Mouse (Mus musculus) neutrophil, adult 5-6 weeks (primary cell): ENCODE data around the gene Btbd2. TPM values are rescaled to one million over a fixed set of nuclear protein-coding genes. Genes with fewer than 3 reads are reported as not detected.

ENCODE experiments used
- total RNA-seq: library from RNA; stranded (forward); fragments of 200-1000 nt; gene quantifications from 2 replicates; pipeline ENCODE4 v1.2.3, GENCODE M21; 2017

The Btbd2 gene
- total RNA-seq, 1 experiment from 2014 or later: 21.4 TPM

Other genes with a start within 250 kb of the Btbd2 start
- gene Tcf3, start 223.4 kb downstream of the Btbd2 start, total RNA-seq: 81.3 and 86.5 TPM in 2 replicates
- gene Onecut3, start 162.2 kb downstream of the Btbd2 start, total RNA-seq: not detected in 2 replicates
- 0.12 and 0.23 TPM in 2 replicates for gene Atp8b3, start 117.9 kb downstream of the Btbd2 start, total RNA-seq
- 29.3 and 35.4 TPM in 2 replicates for gene Rexo1, start 95.5 kb downstream of the Btbd2 start, total RNA-seq
- gene Klf16, start 79.8 kb downstream of the Btbd2 start, total RNA-seq: 6.5 and 8.0 TPM in 2 replicates
- 26.4 and 33.0 TPM in 2 replicates for gene Abhd17a, start 66.7 kb downstream of the Btbd2 start, total RNA-seq
- gene Scamp4, start 54.2 kb downstream of the Btbd2 start, total RNA-seq: 11.2 and 13.3 TPM in 2 replicates
- gene Adat3, start 54.2 kb downstream of the Btbd2 start, total RNA-seq: not detected in 2 replicates
- 0.74 and 1.3 TPM in 2 replicates for gene Gm49322, start 51.0 kb downstream of the Btbd2 start, total RNA-seq
- 216 and 221 TPM in 2 replicates for gene Csnk1g2, start 34.2 kb downstream of the Btbd2 start, total RNA-seq
- 105 and 113 TPM in 2 replicates for gene Mknk2, start 21.0 kb upstream of the Btbd2 start, total RNA-seq
- 171 and 197 TPM in 2 replicates for gene Mob3a, start 44.9 kb upstream of the Btbd2 start, total RNA-seq
- 32.9 and 46.6 TPM in 2 replicates for gene Izumo4, start 45.1 kb upstream of the Btbd2 start, total RNA-seq
- gene Ap3d1, start 85.2 kb upstream of the Btbd2 start, total RNA-seq: 142 and 173 TPM in 2 replicates
- 18.0 and 21.4 TPM in 2 replicates for gene Dot1l, start 98.1 kb upstream of the Btbd2 start, total RNA-seq
- 15.5 and 20.4 TPM in 2 replicates for gene Sf3a2, start 141.1 kb upstream of the Btbd2 start, total RNA-seq
- gene Plekhj1, start 141.6 kb upstream of the Btbd2 start, total RNA-seq: 50.4 and 52.8 TPM in 2 replicates
- 0.81 TPM in 1 of 2 replicates, not detected in the other for gene Amh, start 148.2 kb upstream of the Btbd2 start, total RNA-seq
- gene Jsrp1, start 156.4 kb upstream of the Btbd2 start, total RNA-seq: not detected in 2 replicates
- 227 and 271 TPM in 2 replicates for gene Oaz1, start 169.6 kb upstream of the Btbd2 start, total RNA-seq
- not detected in 2 replicates for gene Lingo3, start 187.0 kb upstream of the Btbd2 start, total RNA-seq
- gene Lsm7, start 198.1 kb upstream of the Btbd2 start, total RNA-seq: 50.7 and 60.8 TPM in 2 replicates
- 13.3 and 20.7 TPM in 2 replicates for gene Sppl2b, start 198.2 kb upstream of the Btbd2 start, total RNA-seq
- not detected in 2 replicates for gene Tmprss9, start 214.8 kb upstream of the Btbd2 start, total RNA-seq
- 15.1 and 23.1 TPM in 2 replicates for gene Timm13, start 243.9 kb upstream of the Btbd2 start, total RNA-seq